Mouse (Mus musculus) limb, embryonic 10.5 days (tissue): ENCODE measurements at regions not wholly inside any gene's neighbourhood (a gene's known extent, or its start where the extent isn't known, plus 50 kb on each side); places are given as distances from the start of the nearest gene placed in this dataset.

ENCODE experiments used
- DNase-seq: peaks from one replicate; pipeline ENCODE4 v3.0.0-alpha.2; 2017; ENCODE audit warnings: low spot score
- H3K27ac ChIP-seq: fragments of 300-500 bp; sonication (generic); 2 replicates; pipeline ENCODE4 v1.5.1; 2016; ENCODE audit warnings: mild to moderate bottlenecking
- H3K27me3 ChIP-seq: fragments of 300-500 bp; sonication (generic); 2 replicates; pipeline ENCODE4 v1.6.1; 2016; ENCODE audit warnings: low read depth, mild to moderate bottlenecking; ENCODE audit not compliant: poor library complexity, severe bottlenecking
- H3K36me3 ChIP-seq: fragments of 300-500 bp; sonication (generic); 2 replicates; pipeline ENCODE4 v1.6.1; 2016; ENCODE audit warnings: mild to moderate bottlenecking, moderate library complexity
- H3K4me1 ChIP-seq: fragments of 300-500 bp; sonication (generic); 2 replicates; pipeline ENCODE4 v1.6.1; 2016
- H3K4me3 ChIP-seq: fragments of 300-500 bp; sonication (generic); 2 replicates; pipeline ENCODE4 v1.5.1; 2016; ENCODE audit warnings: mild to moderate bottlenecking, moderate library complexity
- H3K9me3 ChIP-seq: fragments of 300-500 bp; sonication (generic); replicated peaks from 2 replicates; pipeline ENCODE4 v1.6.1; 2016; ENCODE audit warnings: mild to moderate bottlenecking
- WGBS: fragments of 180-500 bp; shearing (Covaris S2); methylation state at CpG from one replicate; pipeline ENCODE4 v1.1.7; 2016; 5-methylcytosine and 5-hydroxymethylcytosine counted together

DNA sequence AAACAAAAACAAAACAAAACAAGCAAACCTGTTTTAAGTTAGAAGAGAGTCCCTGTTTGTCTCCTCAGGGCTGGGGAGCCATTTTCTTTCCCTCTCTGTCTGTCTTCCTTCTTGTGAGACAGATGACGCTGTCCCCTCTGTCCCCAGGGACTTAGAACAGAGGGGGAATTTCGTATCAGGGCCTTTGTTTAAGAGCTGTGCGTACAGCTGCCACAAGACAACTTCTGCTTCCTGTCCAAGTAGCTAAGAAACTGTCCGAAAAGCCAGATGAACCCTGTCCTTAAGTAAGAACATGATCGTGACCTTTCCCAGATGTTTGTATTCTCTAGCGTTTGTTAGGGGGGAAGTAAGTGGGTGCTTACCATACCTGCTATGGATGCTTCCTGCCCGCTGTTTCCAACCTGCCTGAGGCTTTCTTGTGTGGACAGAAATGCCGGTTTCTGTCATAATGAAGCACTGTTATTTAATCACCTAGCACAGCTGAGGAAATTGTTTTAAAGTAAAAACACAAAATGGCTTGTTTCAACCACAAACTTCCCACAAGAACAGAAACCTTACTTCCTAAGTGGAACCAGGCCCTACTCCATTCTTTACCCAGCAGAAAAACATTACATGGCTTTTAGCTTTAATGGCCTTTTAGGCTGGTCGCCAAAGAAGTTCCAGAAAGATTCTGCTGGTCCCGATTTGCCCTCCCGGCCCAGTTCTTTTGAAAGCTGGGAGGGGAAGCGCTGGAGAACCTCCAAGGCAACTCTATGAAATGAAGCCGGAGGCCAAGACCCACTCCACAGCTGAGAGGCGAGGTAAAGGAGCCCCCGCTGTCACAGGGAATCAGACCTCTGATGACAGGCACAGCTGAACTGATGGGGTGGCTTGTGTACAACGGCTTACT, 144.3 kb downstream of the Tex36 start:
- H3K27me3 ChIP-seq = no peaks in the 10 kb centered on the region
- peak; percentile 36 for DNase-seq
- no peaks in the 10 kb centered on the region for H3K36me3 ChIP-seq
- H3K27ac ChIP-seq = peak overlapping the region; percentile 81
- H3K9me3 ChIP-seq = no peaks in the 10 kb centered on the region
- peaks cover 19% of the 10 kb centered on the region for H3K4me1 ChIP-seq
- WGBS = 56% methylated on average over 16 of the region's 16 CpGs
- no peak overlapping the region for H3K4me3 ChIP-seq

- Histone ChIP-seq H3K9me3 (no peaks in the 10 kb centered on the region), H3K4me1 (peaks cover 24% of the 10 kb centered on the region), H3K36me3 (no peaks in the 10 kb centered on the region), H3K27ac (peak overlapping the region; percentile 30; the same call in 1 of the 2 replicates), H3K4me3 (no peak overlapping the region), H3K27me3 (no peaks in the 10 kb centered on the region)
- DNase-seq = peak; percentile 23
- 76% methylated on average over 7 of the region's 7 CpGs for WGBS
These were observed 151.7 kb downstream of the Tex36 start for GRCm38 (mm10) chr7:133450246-133450645.

DNA sequence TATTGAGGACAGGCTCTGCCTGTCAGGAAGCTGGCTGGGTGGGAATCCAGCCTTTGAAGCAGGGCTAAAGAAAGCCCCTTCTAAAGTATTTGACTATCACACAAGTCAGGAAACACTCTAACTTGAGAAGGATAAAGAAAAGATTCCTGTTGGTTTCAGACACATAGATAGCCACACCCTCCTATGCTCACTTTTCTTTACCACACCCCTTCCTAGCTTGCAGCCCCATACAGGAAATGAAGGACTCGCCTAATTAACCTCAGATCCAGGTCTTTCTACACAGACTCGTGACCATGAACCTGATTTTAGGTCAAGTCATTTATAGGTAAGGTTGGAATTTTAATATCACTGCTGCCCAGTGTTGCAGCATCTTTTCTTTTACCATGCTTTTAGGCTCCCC, 154.9 kb downstream of the Tex36 start:
- peaks cover 24% of the 10 kb centered on the region for H3K4me1 ChIP-seq
- H3K9me3 ChIP-seq = no peaks in the 10 kb centered on the region
- DNase-seq = peak; percentile 16
- peak overlapping the region; percentile 63 for H3K27ac ChIP-seq
- WGBS = 23% methylated on average over 2 of the region's 2 CpGs
- no peaks in the 10 kb centered on the region for H3K27me3 ChIP-seq
- no peak overlapping the region for H3K4me3 ChIP-seq
- no peaks in the 10 kb centered on the region for H3K36me3 ChIP-seq

DNA sequence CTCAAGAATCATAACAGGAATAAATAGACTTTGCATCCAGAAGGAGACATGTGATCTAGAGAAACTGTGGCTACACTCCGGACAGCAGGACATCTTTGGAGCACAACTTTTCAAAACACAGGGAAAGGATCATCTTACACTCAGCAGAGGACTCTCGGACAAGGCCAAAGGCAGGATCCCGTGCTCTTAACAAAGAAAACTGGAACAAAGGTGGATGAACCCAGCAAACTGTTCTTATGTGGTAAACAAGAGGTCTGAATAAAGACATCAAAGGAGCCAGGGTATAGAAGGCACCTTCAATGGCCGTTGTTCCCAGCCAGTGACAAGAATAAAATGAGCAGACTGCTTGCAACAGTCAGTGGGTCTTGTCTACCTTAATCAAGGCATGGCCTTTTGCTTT, 160.3 kb downstream of the Tex36 start:
- Histone ChIP-seq H3K36me3 (no peaks in the 10 kb centered on the region), H3K4me1 (peaks cover 32% of the 10 kb centered on the region), H3K27me3 (no peaks in the 10 kb centered on the region), H3K4me3 (no peak overlapping the region), H3K27ac (peak overlapping the region; percentile 50; the same call in 1 of the 2 replicates), H3K9me3 (no peaks in the 10 kb centered on the region)
- 33% methylated on average over 4 of the region's 4 CpGs for WGBS
- DNase-seq = no peak

GRCm38 (mm10) chr7:133441169-133441568, 160.8 kb downstream of the Tex36 start:
- Histone ChIP-seq H3K4me3 (no peak overlapping the region), H3K9me3 (no peaks in the 10 kb centered on the region), H3K27ac (peak overlapping the region; percentile 50; the same call in 1 of the 2 replicates), H3K27me3 (no peaks in the 10 kb centered on the region), H3K36me3 (no peaks in the 10 kb centered on the region), H3K4me1 (peaks cover 30% of the 10 kb centered on the region)
- no peak for DNase-seq
- 81% methylated on average over 6 of the region's 6 CpGs for WGBS

- Histone ChIP-seq H3K27ac (0 out of 2 replicates have a peak overlapping the region, but pooled peaks have one; percentile 50), H3K27me3 (no peaks in the 10 kb centered on the region), H3K9me3 (no peaks in the 10 kb centered on the region), H3K4me1 (peaks cover 30% of the 10 kb centered on the region), H3K4me3 (no peak overlapping the region), H3K36me3 (no peaks in the 10 kb centered on the region)
- DNase-seq = no peak
- 81% methylated on average over 12 of the region's 12 CpGs for WGBS
These were observed 161.2 kb downstream of the Tex36 start for GRCm38 (mm10) chr7:133440711-133441110.

DNA sequence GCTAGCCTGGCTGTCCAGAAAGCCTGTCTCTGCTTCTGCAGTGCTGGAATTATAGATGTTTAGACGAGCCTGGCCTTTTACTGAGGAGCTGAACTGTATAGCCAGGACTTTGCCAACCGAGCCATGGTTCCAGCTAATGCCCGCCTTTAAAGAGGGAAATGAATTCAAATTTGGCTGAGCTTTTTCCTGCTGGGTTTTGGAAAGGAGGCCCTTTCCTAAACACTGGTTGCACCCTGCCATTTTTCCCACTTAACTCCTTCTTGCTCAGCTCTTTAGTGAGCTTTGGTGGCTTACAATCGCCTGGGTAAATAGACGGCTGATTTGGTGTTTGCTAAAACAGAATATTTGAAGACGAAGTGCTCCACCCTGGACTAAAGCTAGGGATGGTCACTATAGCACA, 161.9 kb downstream of the Tex36 start:
- no peaks in the 10 kb centered on the region for H3K9me3 ChIP-seq
- H3K27ac ChIP-seq = 0 out of 2 replicates have a peak overlapping the region, but pooled peaks have one; percentile 50
- WGBS = 86% methylated on average over 6 of the region's 6 CpGs
- H3K27me3 ChIP-seq = no peaks in the 10 kb centered on the region
- no peak for DNase-seq
- no peaks in the 10 kb centered on the region for H3K36me3 ChIP-seq
- H3K4me3 ChIP-seq = no peak overlapping the region
- H3K4me1 ChIP-seq = peaks cover 31% of the 10 kb centered on the region

GRCm38 (mm10) chr7:133438631-133439030, 163.3 kb downstream of the Tex36 start:
- Histone ChIP-seq H3K4me3 (no peak overlapping the region), H3K27ac (no peak overlapping the region), H3K4me1 (peaks cover 39% of the 10 kb centered on the region), H3K9me3 (no peaks in the 10 kb centered on the region), H3K27me3 (no peaks in the 10 kb centered on the region), H3K36me3 (no peaks in the 10 kb centered on the region)
- 70% methylated on average over 6 of the region's 6 CpGs for WGBS
- DNase-seq = no peak

DNA sequence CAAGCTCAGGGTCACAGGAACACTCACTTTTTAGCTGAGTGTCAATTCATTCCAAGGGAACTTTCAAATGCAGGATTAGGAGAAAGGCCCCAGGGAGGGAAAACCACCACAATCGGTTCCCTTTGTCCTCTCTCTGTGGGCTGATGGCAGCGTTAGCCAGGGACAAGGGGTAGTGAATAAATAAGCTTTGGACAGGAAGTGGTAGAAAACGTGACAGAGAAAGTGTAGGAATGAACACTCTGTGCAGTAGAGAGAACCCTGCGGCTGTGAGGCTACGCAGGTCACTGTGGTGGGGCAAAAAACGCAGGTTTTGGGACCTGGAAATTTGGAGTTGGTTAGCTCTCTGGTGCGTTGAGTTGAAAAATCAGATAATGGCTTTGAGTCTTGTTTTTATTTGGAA, 164.1 kb downstream of the Tex36 start:
- Histone ChIP-seq H3K4me3 (no peak overlapping the region), H3K27ac (peak overlapping the region; percentile 61)

DNA sequence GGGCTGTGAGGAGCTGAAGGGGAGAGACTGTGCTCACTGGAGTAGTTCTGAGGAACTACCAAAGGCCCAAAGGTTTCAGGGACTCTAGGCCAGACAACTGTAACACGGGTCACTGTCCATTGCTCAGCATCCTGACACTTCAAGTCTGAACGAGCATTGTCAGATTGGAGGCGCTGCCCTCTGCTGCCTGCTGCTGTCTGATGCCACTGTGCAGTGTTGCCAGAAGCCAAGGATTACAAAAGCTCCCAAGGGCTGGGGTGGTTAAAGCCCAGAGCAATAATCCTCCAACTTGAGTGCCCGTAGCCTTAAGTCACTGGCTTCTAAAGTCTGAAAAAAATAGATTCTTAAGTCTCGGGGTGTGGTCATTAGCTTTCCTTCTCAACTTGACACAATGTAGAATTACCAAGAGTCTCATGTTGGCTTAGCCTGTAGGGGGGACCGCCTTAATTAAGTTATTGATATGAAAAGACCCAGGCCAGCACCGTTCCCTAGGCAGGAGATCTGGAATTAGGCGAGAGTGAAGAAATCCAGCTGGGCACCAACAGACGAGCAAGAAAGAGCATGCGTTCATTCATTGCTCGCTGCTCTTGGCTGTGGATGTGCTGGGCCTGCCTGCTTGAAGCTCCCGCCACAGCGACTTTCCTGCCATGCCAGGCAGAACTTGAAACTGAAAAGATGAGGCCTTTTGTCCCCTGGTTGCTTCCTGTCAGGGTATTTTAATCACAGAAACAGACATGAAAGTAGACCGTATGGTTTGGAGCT, 166.2 kb downstream of the Tex36 start:
- no peaks in the 10 kb centered on the region for H3K36me3 ChIP-seq
- H3K9me3 ChIP-seq = no peaks in the 10 kb centered on the region
- 83% methylated on average over 14 of the region's 14 CpGs for WGBS
- no peak for DNase-seq
- no peaks in the 10 kb centered on the region for H3K27me3 ChIP-seq
- no peak overlapping the region for H3K4me3 ChIP-seq
- H3K27ac ChIP-seq = no peak overlapping the region
- H3K4me1 ChIP-seq = peaks cover 26% of the 10 kb centered on the region

More for the DNA sequence above, 164.1 kb downstream of the Tex36 start:
- no peak for DNase-seq
- H3K27me3 ChIP-seq = no peaks in the 10 kb centered on the region
- 45% methylated on average over 7 of the region's 7 CpGs for WGBS
- H3K4me1 ChIP-seq = peaks cover 39% of the 10 kb centered on the region
- no peaks in the 10 kb centered on the region for H3K9me3 ChIP-seq
- no peaks in the 10 kb centered on the region for H3K36me3 ChIP-seq

DNA sequence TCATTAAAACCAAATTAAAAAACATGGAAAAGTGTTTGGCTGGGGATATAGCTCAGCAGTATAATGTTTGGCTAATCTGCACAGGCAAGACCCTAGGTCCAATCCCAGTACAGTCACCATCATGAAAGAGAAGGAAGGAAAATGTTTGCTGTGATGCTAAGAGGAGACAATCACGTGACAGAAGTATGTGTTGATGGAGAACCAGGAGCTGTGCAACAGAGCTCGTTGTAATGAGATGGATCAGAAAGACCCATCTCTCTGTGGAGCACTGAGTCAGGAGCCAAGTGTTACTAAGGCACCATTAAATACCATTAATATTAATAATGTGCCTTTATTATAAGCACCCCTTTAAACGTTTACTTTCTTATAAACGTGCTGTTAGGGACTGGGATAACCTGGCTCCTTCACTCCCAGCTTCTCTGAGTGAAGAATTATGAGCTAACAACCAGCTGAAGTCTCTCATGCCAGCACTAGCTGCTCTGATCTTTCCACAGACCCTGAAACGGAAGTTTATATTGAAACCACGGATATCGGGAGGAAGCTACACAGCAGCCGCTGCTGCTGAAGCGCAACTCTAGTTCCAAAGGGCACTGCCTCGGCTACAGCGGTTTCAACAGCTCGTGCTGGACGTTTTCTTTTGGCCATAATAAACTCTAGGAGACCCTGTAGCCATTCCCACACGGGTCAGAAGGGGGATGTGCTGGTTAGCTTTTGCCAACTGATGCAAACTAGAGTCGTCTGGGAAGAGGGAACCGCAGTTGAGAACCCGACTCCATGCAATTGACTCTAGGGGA, 167.7 kb downstream of the Tex36 start:
- no peak overlapping the region for H3K4me3 ChIP-seq
- H3K9me3 ChIP-seq = no peaks in the 10 kb centered on the region
- 78% methylated on average over 17 of the region's 17 CpGs for WGBS
- H3K4me1 ChIP-seq = peaks cover 20% of the 10 kb centered on the region
- no peaks in the 10 kb centered on the region for H3K36me3 ChIP-seq
- no peaks in the 10 kb centered on the region for H3K27me3 ChIP-seq
- no peak overlapping the region for H3K27ac ChIP-seq
- DNase-seq = no peak

DNA sequence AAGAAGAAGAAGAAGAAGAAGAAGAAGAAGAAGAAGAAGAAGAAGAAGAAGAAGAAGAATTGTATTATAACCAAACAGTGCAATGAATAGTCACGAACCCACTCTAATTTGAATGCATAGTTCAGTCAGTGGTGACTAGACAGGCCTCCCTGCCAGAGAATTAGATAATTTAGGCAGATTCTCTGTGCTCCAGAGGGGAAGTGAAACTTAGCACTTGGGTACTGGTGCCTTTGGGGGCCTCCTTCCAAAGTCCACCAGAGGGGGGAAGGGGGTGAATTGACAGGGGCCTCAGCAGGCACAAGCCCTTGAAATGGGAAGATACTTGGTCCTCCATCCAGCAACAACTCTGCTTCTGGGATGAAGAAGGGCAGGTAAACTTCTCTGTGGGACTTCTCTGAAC, 169.6 kb downstream of the Tex36 start:
- H3K36me3 ChIP-seq = no peaks in the 10 kb centered on the region
- no peak overlapping the region for H3K27ac ChIP-seq
- H3K27me3 ChIP-seq = no peaks in the 10 kb centered on the region
- no peak for DNase-seq
- 89% methylated on average over 1 of the region's 1 CpGs for WGBS
- no peaks in the 10 kb centered on the region for H3K9me3 ChIP-seq
- peaks cover 9% of the 10 kb centered on the region for H3K4me1 ChIP-seq
- no peak overlapping the region for H3K4me3 ChIP-seq
